ENCODE assay signal across 26 mouse cellular contexts in the genomic region with DNA sequence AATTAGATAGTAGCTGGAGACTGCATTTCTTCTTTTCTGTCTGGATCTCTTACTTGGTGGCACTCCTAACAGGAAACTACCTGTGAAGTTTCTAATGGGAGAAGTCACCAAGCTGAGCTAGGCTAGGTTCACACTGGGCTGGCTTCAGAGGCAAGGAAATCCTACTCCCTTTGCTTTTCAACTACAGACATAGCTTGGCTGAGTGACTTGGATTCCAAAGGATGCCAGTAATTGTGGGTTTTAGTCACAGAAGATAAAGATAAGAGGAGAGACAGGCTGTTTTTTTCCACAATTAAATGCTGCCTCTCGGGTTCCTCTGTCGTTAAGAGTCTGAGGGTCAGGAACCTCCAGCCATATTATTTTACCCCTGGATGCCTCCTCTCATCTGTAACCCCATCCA. TPM values are rescaled to one million over a fixed set of nuclear protein-coding genes. Genes with fewer than 3 reads are reported as not detected.
DNase-seq lines count a peak whose midpoint lies in the region; ATAC-seq and TF ChIP-seq lines count a peak whose summit lies in the region.
"Had no signal": no experiment of that assay in that cellular context is flagged by ENCODE, and none has a peak within 500 bp of the region (broad histone marks: within the 10 kb centered on the region; RNA-seq: fewer than 3 reads in every experiment).

No protein-coding gene starts in this region.

- peak overlapping the region; percentile 54 for H3K27ac ChIP-seq in heart, embryonic 13.5 days (replicated peaks)
- H3K27ac ChIP-seq in heart, embryonic 11.5 days (ENCODE audit: low read depth, low read length): no peak overlapping the region
- no peak overlapping the region for H3K27ac ChIP-seq in liver, adult 2 months (replicated peaks; ENCODE audit: insufficient read depth, low read depth, low read length)
- H3K27ac ChIP-seq in olfactory bulb, adult 2 months (ENCODE audit: insufficient read depth, low read depth, low read length): peak overlapping the region; percentile 69
- no peak overlapping the region for H3K27ac ChIP-seq in forebrain, embryonic 13.5 days
- H3K27ac ChIP-seq: embryonic facial prominence, embryonic 15.5 days; hindbrain, embryonic 14.5 days; limb, embryonic 12.5 days; liver, embryonic 14.5 days; lung, embryonic 15.5 days; macrophage; midbrain, embryonic 12.5 days; neural tube, embryonic 15.5 days had no signal

- H3K9me3 ChIP-seq in heart, embryonic 13.5 days: no peaks in the 10 kb centered on the region
- H3K9me3 ChIP-seq in heart, embryonic 11.5 days (replicated peaks; ENCODE audit: control insufficient read depth, low read length): no peaks in the 10 kb centered on the region
- H3K9me3 ChIP-seq in forebrain, embryonic 13.5 days (replicated peaks): no peaks in the 10 kb centered on the region
- H3K9me3 ChIP-seq: embryonic facial prominence, embryonic 15.5 days; limb, embryonic 12.5 days; lung, embryonic 15.5 days; midbrain, embryonic 12.5 days; neural tube, embryonic 15.5 days had no signal

- H3K9ac ChIP-seq in heart, embryonic 13.5 days: no peak overlapping the region; the same call in 1 of the 2 replicates
- no peak overlapping the region for H3K9ac ChIP-seq in heart, embryonic 11.5 days (ENCODE audit: low read depth, low read length)
- no peak overlapping the region for H3K9ac ChIP-seq in liver, adult 2 months (ENCODE audit: low read depth, low read length)
- H3K9ac ChIP-seq in forebrain, embryonic 13.5 days: no peak overlapping the region
- H3K9ac ChIP-seq: embryonic facial prominence, embryonic 15.5 days; hindbrain, embryonic 14.5 days; limb, embryonic 12.5 days; liver, embryonic 14.5 days; lung, embryonic 15.5 days; midbrain, embryonic 12.5 days; neural tube, embryonic 15.5 days had no signal

- DNase-seq in adrenal gland, adult (ENCODE audit: inconsistent age in 2 of 2, low spot score in 1 of 2): peak; percentile 13 to 46
- DNase-seq in adrenal gland, postnatal 14 days: no peak
- peak; percentile 1 for DNase-seq in liver, adult 2 months (ENCODE audit: extremely low read depth, low read depth, low spot score)
- no peak for DNase-seq in liver
- DNase-seq: adrenal gland, adult 8-10 months; cerebellum, postnatal 14 days; gastrocnemius, postnatal 25 days; kidney, adult 8-10 months; right cerebral cortex, postnatal 14 days; spleen, adult 18-20 months; thymus, postnatal 36 days had no signal

- TF ChIP-seq POLR2A in liver, adult 2 months (IDR thresholded peaks at IDR 0.05; ENCODE audit: extremely low read depth, insufficient read depth, low read length): no peak
- TF ChIP-seq POLR2A in olfactory bulb, adult 2 months (IDR thresholded peaks at IDR 0.05; ENCODE audit: insufficient read depth, low read depth, low read length): no peak

- peaks cover 6% of the 10 kb centered on the region; the same call in 1 of the 2 replicates for H3K36me3 ChIP-seq in heart, embryonic 13.5 days
- no peaks in the 10 kb centered on the region for H3K36me3 ChIP-seq in heart, embryonic 11.5 days (ENCODE audit: control insufficient read depth, insufficient read depth, low read length)
- no peaks in the 10 kb centered on the region for H3K36me3 ChIP-seq in liver, adult 2 months (ENCODE audit: control insufficient read depth, insufficient read depth, low read length)
- no peaks in the 10 kb centered on the region for H3K36me3 ChIP-seq in forebrain, embryonic 13.5 days (ENCODE audit: poor library complexity, severe bottlenecking)
- H3K36me3 ChIP-seq: embryonic facial prominence, embryonic 15.5 days; lung, embryonic 15.5 days; midbrain, embryonic 12.5 days; neural tube, embryonic 15.5 days had no signal

- no peaks in the 10 kb centered on the region for H3K79me2 ChIP-seq in liver, adult 2 months (ENCODE audit: control insufficient read depth, insufficient read depth, low read length)

- H3K4me3 ChIP-seq in heart, embryonic 13.5 days: no peak overlapping the region
- no peak overlapping the region for H3K4me3 ChIP-seq in heart, embryonic 11.5 days (ENCODE audit: low read depth, low read length)
- H3K4me3 ChIP-seq in liver, adult 2 months (ENCODE audit: insufficient read depth, low read depth, low read length): no peak overlapping the region
- H3K4me3 ChIP-seq in olfactory bulb, adult 2 months (ENCODE audit: insufficient read depth, low read depth, low read length): no peak overlapping the region
- no peak overlapping the region for H3K4me3 ChIP-seq in forebrain, embryonic 13.5 days
- H3K4me3 ChIP-seq: embryonic facial prominence, embryonic 15.5 days; limb, embryonic 12.5 days; lung, embryonic 15.5 days; midbrain, embryonic 12.5 days; neural tube, embryonic 15.5 days had no signal

- H3K4me2 ChIP-seq in heart, embryonic 13.5 days: no peak overlapping the region
- no peak overlapping the region for H3K4me2 ChIP-seq in heart, embryonic 11.5 days
- H3K4me2 ChIP-seq in forebrain, embryonic 13.5 days: no peak overlapping the region
- H3K4me2 ChIP-seq: embryonic facial prominence, embryonic 15.5 days; hindbrain, embryonic 14.5 days; limb, embryonic 12.5 days; lung, embryonic 15.5 days; midbrain, embryonic 12.5 days; neural tube, embryonic 15.5 days had no signal

- no peaks in the 10 kb centered on the region for H3K27me3 ChIP-seq in heart, embryonic 13.5 days (replicated peaks)
- H3K27me3 ChIP-seq in heart, embryonic 11.5 days (ENCODE audit: control insufficient read depth, insufficient read depth, low read length): no peaks in the 10 kb centered on the region
- no peaks in the 10 kb centered on the region for H3K27me3 ChIP-seq in liver, adult 2 months (ENCODE audit: control insufficient read depth, insufficient read depth, low read length)
- peaks cover 10% of the 10 kb centered on the region; the same call in 1 of the 2 replicates for H3K27me3 ChIP-seq in forebrain, embryonic 13.5 days
- H3K27me3 ChIP-seq: CH12.LX; embryonic facial prominence, embryonic 15.5 days; limb, embryonic 12.5 days; lung, embryonic 15.5 days; neural tube, embryonic 15.5 days had no signal

- no peak for TF ChIP-seq CTCF in liver, adult 2 months (IDR thresholded peaks at IDR 0.05; ENCODE audit: low read depth, low read length)
- TF ChIP-seq CTCF in olfactory bulb, adult 2 months (IDR thresholded peaks at IDR 0.05; ENCODE audit: insufficient read depth, low read depth, low read length): no peak

- ATAC-seq in heart, embryonic 13.5 days (ENCODE audit: extremely low read depth, insufficient number of reproducible peaks, low FRiP score, low TSS enrichment): no peak
- ATAC-seq in heart, embryonic 11.5 days (replicated peaks; ENCODE audit: insufficient number of reproducible peaks, low FRiP score, low TSS enrichment): no peak
- ATAC-seq in forebrain, embryonic 13.5 days: no peak
- ATAC-seq: forebrain, embryonic 14.5 days had no signal

- H3K4me1 ChIP-seq in heart, embryonic 13.5 days: peaks cover 54% of the 10 kb centered on the region
- H3K4me1 ChIP-seq in heart, embryonic 11.5 days (ENCODE audit: control insufficient read depth, insufficient read depth, low read length): peaks cover 30% of the 10 kb centered on the region
- H3K4me1 ChIP-seq in liver, adult 2 months (ENCODE audit: control insufficient read depth, insufficient read depth, low read length): no peaks in the 10 kb centered on the region; the same call in 1 of the 2 replicates
- H3K4me1 ChIP-seq in olfactory bulb, adult 2 months (ENCODE audit: control insufficient read depth, insufficient read depth, low read length): peaks cover 2% of the 10 kb centered on the region; the same call in 1 of the 2 replicates
- peaks cover 21% of the 10 kb centered on the region for H3K4me1 ChIP-seq in forebrain, embryonic 13.5 days

- 12% methylated on average over 2 of the region's 2 CpGs for WGBS in heart, embryonic 13.5 days
- WGBS in heart, embryonic 11.5 days (ENCODE audit: insufficient replicate concordance): 4% methylated on average over 2 of the region's 2 CpGs
- WGBS in liver, adult 2 months: 20% methylated on average over 2 of the region's 2 CpGs
- WGBS in olfactory bulb, adult 2 months: 18% methylated on average over 2 of the region's 2 CpGs
- 25% methylated on average over 2 of the region's 2 CpGs for WGBS in forebrain, embryonic 13.5 days

RNA-seq across cellular contexts. Expression of a gene that starts 43.9 kb away (rescaled TPM):
- 43.4 and 44.8 TPM in 2 replicates for total RNA-seq in adrenal gland, postnatal 14 days (2021)
- polyA plus RNA-seq in heart, embryonic 13.5 days (2015; fragmentation: Nextera tagmentation; extraction: Ambion mirVana): 131 and 140 TPM in 2 replicates
- 128 and 156 TPM in 2 replicates for polyA plus RNA-seq in heart, embryonic 11.5 days (2014; fragmentation: Nextera tagmentation; extraction: Ambion mirVana)
- total RNA-seq in liver, adult 2 months (2014; rRNA removed): 5.9 and 6.5 TPM in 2 replicates
- polyA plus RNA-seq in liver, adult 2 months (2012; rRNA removed): 0.92 and 1.6 TPM in 2 replicates
- not detected in 2 replicates for polyA plus RNA-seq in olfactory bulb, adult 2 months (2012; ENCODE audit: insufficient read depth, insufficient read length, low replicate concordance, missing spikeins)
- polyA plus RNA-seq in forebrain, embryonic 13.5 days (2015; fragmentation: Nextera tagmentation; extraction: Ambion mirVana): 41.1 and 51.9 TPM in 2 replicates
- total RNA-seq: CH12.LX, MEL had no signal

Comparison
In these comparisons a context has a peak if more than half of its experiments do, and no peak if none do; other contexts are left out.
1. DNase-seq: peak in adrenal gland, adult (2 of 2) and liver, adult 2 months (single experiment); none in adrenal gland, postnatal 14 days (single experiment) and liver (single experiment).
2. H3K27ac ChIP-seq: peak in heart, embryonic 13.5 days (single experiment) and olfactory bulb, adult 2 months (single experiment); none in heart, embryonic 11.5 days (single experiment), liver, adult 2 months (single experiment) and forebrain, embryonic 13.5 days (single experiment).
3. RNA of a gene that starts 43.9 kb away (polyA plus RNA-seq): 131 to 140 TPM in heart, embryonic 13.5 days, 128 to 156 TPM in heart, embryonic 11.5 days, 41.1 to 51.9 TPM in forebrain, embryonic 13.5 days and not detected in olfactory bulb, adult 2 months; 0.92 to 1.6 TPM in liver, adult 2 months; every median in the first group is over 10 times any median in the second.